Mouse (Mus musculus): Measurements from ENCODE around the gene 4930524B15Rik.

DNA sequence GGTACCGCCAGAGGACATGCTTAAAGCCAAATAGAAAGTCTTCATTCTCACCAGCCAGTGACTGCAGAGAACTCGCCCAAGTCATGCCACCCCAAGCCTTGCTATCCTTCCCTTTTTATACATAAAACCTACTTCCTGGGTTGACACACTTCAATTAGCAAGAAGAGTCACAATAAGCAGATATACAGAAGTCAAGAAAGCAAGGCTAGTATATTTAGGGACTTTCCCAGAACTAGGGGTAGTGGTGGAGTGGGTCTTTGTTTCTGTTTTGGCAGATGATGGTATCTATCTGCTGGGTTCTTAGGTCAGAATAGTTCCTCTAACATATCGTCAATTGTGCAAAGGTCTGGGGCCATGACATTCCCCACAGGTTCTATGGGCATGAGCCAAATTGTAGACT is 27.1 kb downstream of the 4930524B15Rik start:
- no peak for TF ChIP-seq POLR2A (IDR thresholded peaks at IDR 0.05; ENCODE audit: borderline replicate concordance, insufficient read depth, low read length)
- no peak for TF ChIP-seq CTCF (IDR thresholded peaks at IDR 0.05; ENCODE audit: borderline replicate concordance, insufficient read depth, low read depth, low read length)

Data from cerebellum, adult 2 months (tissue).